Mouse (Mus musculus) limb, embryonic 14.5 days (tissue): ENCODE data around the gene Shisal2a. TPM values are rescaled to one million over a fixed set of nuclear protein-coding genes. Genes with fewer than 3 reads are reported as not detected.

Experiments
- ATAC-seq: fragments of 200-750 bp; cut with Nextera tagmentation; 2 replicates; pipeline ENCODE4 v1.8.0; 2017; ENCODE audit warnings: low read depth, moderate number of reproducible peaks, moderate TSS enrichment; ENCODE audit not compliant: low FRiP score
- DNase-seq: peaks from one replicate; pipeline ENCODE4 v3.0.0-alpha.2; 2015; ENCODE audit warnings: low spot score
- H3K27ac ChIP-seq: fragments of 300-500 bp; sonication (generic); replicated peaks from 2 replicates; pipeline ENCODE4 v1.5.1; 2014; ENCODE audit warnings: low read depth, mild to moderate bottlenecking, low read length, moderate library complexity, mixed read lengths
- H3K27me3 ChIP-seq: fragments of 300-500 bp; sonication (generic); 2 replicates; pipeline ENCODE4 v1.6.1; 2014; ENCODE audit warnings: low read length, mixed read lengths; ENCODE audit not compliant: control insufficient read depth, insufficient read depth
- H3K36me3 ChIP-seq: fragments of 300-500 bp; sonication (generic); 2 replicates; pipeline ENCODE4 v1.6.1; 2014; ENCODE audit warnings: mild to moderate bottlenecking, low read length, moderate library complexity, mixed read lengths; ENCODE audit not compliant: control insufficient read depth, insufficient read depth
- H3K4me1 ChIP-seq: fragments of 300-500 bp; sonication (generic); 2 replicates; pipeline ENCODE4 v1.6.1; 2014; ENCODE audit warnings: antibody characterized with exemption, low read length, mixed read lengths; ENCODE audit not compliant: control insufficient read depth, insufficient read depth
- H3K4me2 ChIP-seq: fragments of 300-500 bp; sonication (generic); replicated peaks from 2 replicates; pipeline ENCODE4 v1.6.1; 2014; ENCODE audit warnings: low read depth, mild to moderate bottlenecking, low read length, moderate library complexity; ENCODE audit not compliant: severe bottlenecking
- H3K4me3 ChIP-seq: fragments of 300-500 bp; sonication (generic); replicated peaks from 2 replicates; pipeline ENCODE4 v1.5.1; 2014; ENCODE audit warnings: low read length
- H3K9ac ChIP-seq: fragments of 300-500 bp; sonication (generic); 2 replicates; pipeline ENCODE4 v1.6.1; 2014; ENCODE audit warnings: mild to moderate bottlenecking, low read depth, low read length, moderate library complexity; ENCODE audit not compliant: severe bottlenecking
- H3K9me3 ChIP-seq: fragments of 300-500 bp; sonication (generic); 2 replicates; pipeline ENCODE4 v1.6.1; 2016; ENCODE audit warnings: low read length; ENCODE audit not compliant: control insufficient read depth
- POLR2A ChIP-seq: fragments of 200-500 bp; IDR thresholded peaks from 2 replicates; pipeline ENCODE4 v1.8.0; 2012; ENCODE audit warnings: inconsistent platforms, mild to moderate bottlenecking, moderate library complexity, borderline replicate concordance; ENCODE audit not compliant: insufficient read depth, insufficient read length; ENCODE audit errors: extremely low read depth
- WGBS: fragments of 180-500 bp; shearing (Covaris S2); extraction: QIAGEN DNeasy Blood & Tissue Kit; methylation state at CpG from one replicate; pipeline ENCODE4 v1.1.7; 2014; 5-methylcytosine and 5-hydroxymethylcytosine counted together
- polyA plus RNA-seq, 2 experiments: library from polyadenylated mRNA; depleted of rRNA in 1 of 2; stranded (reverse) in 1 of 2; unstranded in 1 of 2; fragments of >200 nt; fragmentation: Nextera tagmentation in 1 of 2; extraction: Ambion mirVana in 1 of 2; gene quantifications; 2 replicates each; pipeline versions ENCODE4 v1.2.1 to v1.2.3; 2012 to 2014

Shisal2a gene
- polyA plus RNA-seq, 2 experiments = 4.2 to 5.7 TPM

GRCm38 (mm10) chr4:108335413-108335812 is 47.7 kb downstream of the Shisal2a start:
- 93% methylated on average over 6 of the region's 6 CpGs for WGBS
- no peak overlapping the region for H3K4me3 ChIP-seq
- no peaks in the 10 kb centered on the region for H3K9me3 ChIP-seq
- no peak for TF ChIP-seq POLR2A
- no peaks in the 10 kb centered on the region for H3K27me3 ChIP-seq
- no peaks in the 10 kb centered on the region for H3K4me1 ChIP-seq
- ATAC-seq (no peak), DNase-seq (no peak)
- no peak overlapping the region for H3K4me2 ChIP-seq
- no peak overlapping the region for H3K9ac ChIP-seq
- H3K36me3 ChIP-seq = peaks cover 50% of the 10 kb centered on the region
- no peak overlapping the region for H3K27ac ChIP-seq

GRCm38 (mm10) chr4:108332041-108332440 is 51.1 kb downstream of the Shisal2a start:
- no peak for DNase-seq
- Histone ChIP-seq H3K27ac (no peak overlapping the region), H3K27me3 (no peaks in the 10 kb centered on the region), H3K36me3 (peaks cover 29% of the 10 kb centered on the region), H3K4me2 (no peak overlapping the region), H3K9ac (no peak overlapping the region), H3K9me3 (no peaks in the 10 kb centered on the region), H3K4me1 (peaks cover 4% of the 10 kb centered on the region; the same call in 1 of the 2 replicates), H3K4me3 (no peak overlapping the region)
- no peak for TF ChIP-seq POLR2A
- ATAC-seq = no peak
- 81% methylated on average over 9 of the region's 9 CpGs for WGBS

GRCm38 (mm10) chr4:108329840-108330239 is 53.3 kb downstream of the Shisal2a start:
- Histone ChIP-seq H3K4me3 (no peak overlapping the region), H3K27me3 (no peaks in the 10 kb centered on the region), H3K4me1 (peaks cover 7% of the 10 kb centered on the region; the same call in 1 of the 2 replicates), H3K36me3 (peaks cover 15% of the 10 kb centered on the region), H3K9me3 (no peaks in the 10 kb centered on the region), H3K9ac (no peak overlapping the region), H3K4me2 (no peak overlapping the region), H3K27ac (no peak overlapping the region)
- DNase-seq (no peak), ATAC-seq (no peak)
- TF ChIP-seq POLR2A = no peak
- WGBS = 96% methylated on average over 6 of the region's 6 CpGs

- no peaks in the 10 kb centered on the region for H3K27me3 ChIP-seq
- H3K36me3 ChIP-seq = 0 out of 2 replicates have a peak, but pooled peaks cover 10% of the 10 kb centered on the region
- peak within 1 kb of the TSS; percentile 49 for H3K4me2 ChIP-seq
- peak within 1 kb of the TSS; percentile 72 for H3K4me3 ChIP-seq
- peak within 1 kb of the TSS; percentile 57 for H3K9ac ChIP-seq
- H3K27ac ChIP-seq = peak within 1 kb of the TSS; percentile 84
- TF ChIP-seq POLR2A = peak; percentile 30; the same call in 1 of the 2 replicates
- no peaks in the 10 kb centered on the region for H3K9me3 ChIP-seq
- H3K4me1 ChIP-seq = peaks cover 7% of the 10 kb centered on the region; the same call in 1 of the 2 replicates
- peak; percentile 99 for DNase-seq
- under 1% methylated on average over 45 of the region's 45 CpGs for WGBS
- peak; percentile 96 for ATAC-seq
These were observed 55.2 kb downstream of the Shisal2a start, which contains the start of gene Coa7 for GRCm38 (mm10) chr4:108327730-108328484. TSS of gene Coa7 (plus strand) at chr4:108328140.

- DNase-seq (peak; percentile 70), ATAC-seq (peak; percentile 14; the same call in 1 of the 2 replicates)
- Histone ChIP-seq H3K4me2 (peak overlapping the region; percentile 47), H3K27ac (peak overlapping the region; percentile 84), H3K9ac (peak overlapping the region; percentile 57), H3K27me3 (no peaks in the 10 kb centered on the region), H3K36me3 (0 out of 2 replicates have a peak, but pooled peaks cover 7% of the 10 kb centered on the region), H3K4me3 (peak overlapping the region; percentile 72), H3K9me3 (no peaks in the 10 kb centered on the region), H3K4me1 (peaks cover 7% of the 10 kb centered on the region; the same call in 1 of the 2 replicates)
- TF ChIP-seq POLR2A = no peak
- WGBS = 37% methylated on average over 6 of the region's 6 CpGs
These were observed 56.0 kb downstream of the Shisal2a start for GRCm38 (mm10) chr4:108327071-108327579.
